Mouse (Mus musculus) C2C12 (cell line): ENCODE data around the gene Vti1a.

ENCODE experiments used
- CTCF ChIP-seq: IDR thresholded peaks from one replicate; pipeline ENCODE4 v1.5.1; 2011; ENCODE audit not compliant: control insufficient read depth, insufficient read depth, insufficient read length
- MAX ChIP-seq: IDR thresholded peaks from one replicate; pipeline ENCODE4 v1.6.1; 2011; ENCODE audit warnings: mild to moderate bottlenecking, control low read depth
- USF1 ChIP-seq: IDR thresholded peaks from one replicate; pipeline ENCODE4 v1.6.1; 2011; ENCODE audit warnings: low read depth, mild to moderate bottlenecking, control low read depth, moderate library complexity

DNA sequence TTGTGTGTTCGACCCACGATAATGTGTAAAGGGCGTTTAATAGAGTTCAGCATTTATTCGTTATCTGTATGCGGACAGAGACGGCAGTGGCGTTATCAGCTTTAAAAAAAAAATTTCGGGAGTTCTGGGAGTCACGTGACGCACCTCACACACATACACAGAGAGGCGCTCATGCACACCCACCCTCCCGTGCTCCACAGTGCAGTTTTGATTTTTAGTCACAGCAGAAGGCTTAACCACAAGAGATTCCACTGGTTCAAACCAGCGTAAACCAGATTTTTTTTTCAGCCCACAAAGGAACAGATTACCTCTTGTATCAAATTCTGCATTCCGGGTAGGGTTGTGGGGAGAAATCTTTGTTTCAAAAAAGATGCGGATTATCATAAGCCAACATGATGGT lies 68.5 kb downstream of the Vti1a start:
- TF ChIP-seq CTCF (no peak), USF1 (no peak), MAX (no peak)
